Mouse (Mus musculus) ES-E14 (cell line): ENCODE measurements around the gene Aftph.

Experiments used
- MAFK ChIP-seq: IDR thresholded peaks from 2 replicates; pipeline ENCODE4 v1.6.1; 2014; ENCODE audit warnings: mild to moderate bottlenecking, low read depth, low read length, inconsistent platforms; ENCODE audit not compliant: insufficient read depth
- ZNF384 ChIP-seq: IDR thresholded peaks from 2 replicates; pipeline ENCODE4 v1.6.1; 2012; ENCODE audit warnings: low read depth, low read length, inconsistent platforms

- TF ChIP-seq ZNF384: no peak
- TF ChIP-seq MAFK: no peak
These were observed 38.9 kb upstream of the Aftph start for GRCm38 (mm10) chr11:20780312-20780711.
